ENCODE assay signal across 8 mouse cellular contexts in the genomic region with DNA sequence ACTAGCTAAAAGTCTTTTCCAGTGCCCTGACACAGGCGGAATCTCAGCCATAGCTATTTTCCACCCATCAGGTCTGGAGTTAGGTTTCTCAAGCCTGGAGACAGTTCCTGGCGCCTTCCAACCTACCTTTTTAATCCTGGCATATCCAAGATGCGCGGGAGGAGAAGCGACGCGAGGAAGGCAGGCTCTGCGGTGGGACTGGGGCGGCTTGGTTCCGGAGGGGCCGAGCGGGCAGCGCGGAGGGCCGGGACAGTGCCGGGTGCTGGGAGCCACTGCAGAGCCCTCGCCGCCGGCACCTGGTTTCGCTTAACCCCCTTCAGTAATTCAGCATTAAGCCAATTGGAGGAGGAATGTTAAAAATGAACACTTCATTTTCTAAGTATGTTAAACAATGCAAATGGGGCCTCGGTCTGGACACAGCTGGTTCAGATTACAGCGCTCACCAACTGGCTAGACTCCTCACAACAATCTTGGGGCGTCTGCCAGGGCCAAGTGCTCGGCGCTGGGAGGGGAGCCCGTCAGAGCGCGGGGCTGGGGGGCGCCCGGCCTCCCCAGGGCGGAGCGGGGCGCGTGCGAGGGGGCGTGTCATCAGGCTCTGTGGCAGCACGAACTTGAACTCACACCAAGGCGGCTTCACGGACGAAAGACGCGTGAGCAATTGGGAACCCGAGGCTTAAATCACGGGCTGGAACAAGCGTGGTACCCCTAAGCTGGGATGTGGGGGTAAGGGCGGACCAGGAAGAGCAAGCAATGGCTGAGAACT. TPM values are rescaled to one million over a fixed set of nuclear protein-coding genes. Genes with fewer than 3 reads are reported as not detected.
DNase-seq lines count a peak whose midpoint lies in the region; ATAC-seq and TF ChIP-seq lines count a peak whose summit lies in the region.

A gene (minus strand): TSS at position 448 of the 763 bp plus-strand sequence.

- intact Hi-C loops in heart, postnatal 10 days (cut with DNase I): loop anchor here (5.0 kb wide), 1 partner anchor 46 kb away; no protein-coding TSS in a partner anchor

- no peaks in the 10 kb centered on the region for H3K27me3 ChIP-seq in C2C12 (ENCODE audit: control insufficient read depth, insufficient read depth, insufficient read length)
- no peaks in the 10 kb centered on the region; the same call in none of the 2 replicates for H3K27me3 ChIP-seq in forebrain, embryonic 11.5 days (ENCODE audit: control insufficient read depth, insufficient read depth, low read length)

- H3ac ChIP-seq in C2C12 (ENCODE audit: control insufficient read depth, insufficient read length, low read depth): peak within 1 kb of the TSS; percentile 57

- peak; percentile 54 for DNase-seq in adipocyte (ENCODE audit: low spot score)
- peak; percentile 71 for DNase-seq in forebrain, embryonic 11.5 days (ENCODE audit: low spot score)
- peak; percentile 68 to 72 for DNase-seq in heart, postnatal 10 days
- DNase-seq in kidney, postnatal 25 days: peak; percentile 70 to 77
- peak; percentile 69 for DNase-seq in lung, postnatal 25 days (ENCODE audit: low spot score)
- peak; percentile 25 to 26 for DNase-seq in right cerebral cortex, adult 2 months (ENCODE audit: low spot score in 2 of 2)

- H3K4me1 ChIP-seq in forebrain, embryonic 11.5 days (replicated peaks; ENCODE audit: control insufficient read depth, insufficient read depth, low read length): peaks cover 3% of the 10 kb centered on the region; the same call in 1 of the 2 replicates

- no peaks in the 10 kb centered on the region for H3K36me3 ChIP-seq in C2C12 (ENCODE audit: control insufficient read depth, insufficient read depth)
- no peaks in the 10 kb centered on the region for H3K36me3 ChIP-seq in forebrain, embryonic 11.5 days (ENCODE audit: control insufficient read depth, insufficient read depth, low read length)

- H3K27ac ChIP-seq in forebrain, embryonic 11.5 days (ENCODE audit: low read depth, low read length): no peak within 1 kb of the TSS

- no peaks in the 10 kb centered on the region for H3K9me3 ChIP-seq in forebrain, embryonic 11.5 days (ENCODE audit: control insufficient read depth, low read length)

- H3K9ac ChIP-seq in forebrain, embryonic 11.5 days (ENCODE audit: low read length): peak within 1 kb of the TSS; percentile 44

- peak within 1 kb of the TSS; percentile 88 for H3K4me2 ChIP-seq in forebrain, embryonic 11.5 days (ENCODE audit: low read depth, low read length, severe bottlenecking)

- no peak within 1 kb of the TSS for H3K4me3 ChIP-seq in C2C12 (ENCODE audit: insufficient read depth, poor library complexity, severe bottlenecking)
- peak within 1 kb of the TSS; percentile 42 for H3K4me3 ChIP-seq in forebrain, embryonic 11.5 days (ENCODE audit: low read depth, low read length)

- no peaks in the 10 kb centered on the region for H3K79me2 ChIP-seq in C2C12 (ENCODE audit: control insufficient read depth, insufficient read depth)

- H3K79me3 ChIP-seq in C2C12 (ENCODE audit: low read depth): no peaks in the 10 kb centered on the region

- no peak for TF ChIP-seq CTCF in C2C12 (IDR thresholded peaks at IDR 0.05; ENCODE audit: control insufficient read depth, insufficient read depth, insufficient read length)

- 1% methylated on average over 46 of the region's 46 CpGs for WGBS in forebrain, embryonic 11.5 days

- peak; percentile 67 for ATAC-seq in forebrain, embryonic 11.5 days (replicated peaks; ENCODE audit: low FRiP score)
- no peak for ATAC-seq in erythroid progenitor cell, adult 5-6 weeks (replicated peaks; ENCODE audit: low FRiP score, poor library complexity, severe bottlenecking)

TF ChIP-seq in C2C12, 6 proteins besides CTCF, POLR2A, EP300 and RAD21:
- no peak for TF ChIP-seq USF1 (IDR thresholded peaks at IDR 0.05; ENCODE audit: low read depth)
- no peak for TF ChIP-seq CEBPB (IDR thresholded peaks at IDR 0.05; ENCODE audit: low read depth)
- TF ChIP-seq FOSL1 (IDR thresholded peaks at IDR 0.05; ENCODE audit: insufficient read depth, low read length, poor library complexity, severe bottlenecking): no peak
- TF ChIP-seq MYOG (IDR thresholded peaks at IDR 0.05; ENCODE audit: control insufficient read depth, extremely low read depth, insufficient read length): no peak
- TF ChIP-seq MAX (IDR thresholded peaks at IDR 0.05): no peak
- TF ChIP-seq MYOD1 (IDR thresholded peaks at IDR 0.05; ENCODE audit: control insufficient read depth, insufficient read length, low read depth): no peak
TF ChIP-seq in C2C12: peak in this region for 0.

RNA-seq across cellular contexts. Expression of the gene that starts here (rescaled TPM):
- 4.8 TPM for polyA plus RNA-seq in C2C12 (2012; fragmentation: generic; extraction: Trizol)
- 9.2 and 12.2 TPM in 2 replicates for polyA plus RNA-seq in forebrain, embryonic 11.5 days (2014; fragmentation: Nextera tagmentation; extraction: Ambion mirVana)
- total RNA-seq in heart, postnatal 10 days (2021): 10 to 100 TPM; 47.1 to 52.2 TPM
- not detected in 2 replicates for total RNA-seq in erythroid progenitor cell, adult 5-6 weeks (2015; ENCODE audit: low replicate concordance)
- total RNA-seq in erythroid progenitor cell, adult 5-6 weeks (2017; ENCODE audit: low replicate concordance): 1.3 TPM in 1 of 2 replicates, not detected in the other

Comparison
In these comparisons a context has a peak if more than half of its experiments do, and no peak if none do; other contexts are left out.
1. RNA of the gene that starts here (total RNA-seq): 47.1 to 52.2 TPM in heart, postnatal 10 days; 1.3 TPM in erythroid progenitor cell, adult 5-6 weeks; every median in the first group is over 10 times any median in the second.
2. Peak in every context shown above with its lines, with median percentiles within 50 percentile points of each other: DNase-seq.